Mouse (Mus musculus): Measurements from ENCODE around the gene Gja8.

The Gja8 gene

DNA sequence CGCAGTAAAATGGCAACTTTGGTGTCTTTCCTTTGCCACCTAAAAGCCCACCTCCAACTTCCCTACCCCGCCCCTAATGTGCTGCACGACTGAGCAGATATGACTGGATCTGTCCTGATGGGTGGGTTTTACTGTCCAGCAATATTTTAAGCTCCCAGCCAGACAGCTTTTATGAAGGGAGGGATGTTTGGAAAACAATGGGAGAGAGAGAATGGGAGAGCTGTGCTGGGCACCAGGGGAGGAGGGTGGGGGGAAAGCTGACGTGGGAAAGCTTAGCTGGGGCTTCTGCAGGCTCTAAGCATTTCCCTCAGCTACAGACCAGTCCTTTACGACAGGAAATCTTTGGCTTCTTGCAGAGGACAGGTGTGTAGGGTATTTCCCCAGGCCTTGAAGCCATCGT lies at the start of gene Gja8:
TSS of gene Gja8 (minus strand) at position 101 of the 400 bp plus-strand sequence.
- no peak for DNase-seq

DNA sequence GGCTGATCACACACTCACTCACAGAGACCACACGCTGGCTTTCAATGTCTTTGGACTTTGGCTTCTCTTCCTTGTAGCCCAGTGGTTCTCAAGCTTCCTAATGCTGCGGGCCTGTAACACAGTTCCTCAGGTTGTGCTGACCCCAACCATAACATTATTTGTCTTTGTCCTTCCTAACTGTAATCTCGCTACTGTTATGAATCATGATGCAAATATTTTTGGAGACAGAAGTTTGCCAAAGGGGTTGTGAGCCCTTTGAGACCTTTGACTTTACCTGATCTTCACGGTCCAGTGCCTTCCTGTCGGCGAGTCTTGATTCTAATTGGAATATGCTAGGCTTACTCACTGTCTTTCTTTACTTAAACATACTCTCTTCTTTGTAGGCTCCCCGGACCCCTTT lies 48.6 kb upstream of the Gja8 start:
- no peak for DNase-seq

DNA sequence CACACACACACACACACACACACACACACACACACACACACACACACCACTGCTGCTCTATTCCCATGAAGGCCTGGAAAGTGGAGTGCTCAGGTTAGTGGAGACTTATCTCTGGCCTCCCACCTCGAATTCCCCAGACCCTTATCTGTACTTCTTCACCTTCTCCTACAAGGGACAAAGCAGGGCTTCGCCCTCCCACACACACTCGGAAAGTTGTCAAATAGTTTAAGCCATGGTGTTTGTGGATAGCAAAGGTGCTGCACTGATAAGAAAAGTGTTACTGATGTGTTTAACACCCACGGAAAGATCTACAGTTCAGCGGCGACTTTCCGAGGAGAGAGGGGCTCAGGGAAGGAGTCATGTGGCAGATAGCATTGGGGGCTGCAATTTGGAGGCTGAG lies 45.2 kb upstream of the Gja8 start:
- no peak for DNase-seq

DNA sequence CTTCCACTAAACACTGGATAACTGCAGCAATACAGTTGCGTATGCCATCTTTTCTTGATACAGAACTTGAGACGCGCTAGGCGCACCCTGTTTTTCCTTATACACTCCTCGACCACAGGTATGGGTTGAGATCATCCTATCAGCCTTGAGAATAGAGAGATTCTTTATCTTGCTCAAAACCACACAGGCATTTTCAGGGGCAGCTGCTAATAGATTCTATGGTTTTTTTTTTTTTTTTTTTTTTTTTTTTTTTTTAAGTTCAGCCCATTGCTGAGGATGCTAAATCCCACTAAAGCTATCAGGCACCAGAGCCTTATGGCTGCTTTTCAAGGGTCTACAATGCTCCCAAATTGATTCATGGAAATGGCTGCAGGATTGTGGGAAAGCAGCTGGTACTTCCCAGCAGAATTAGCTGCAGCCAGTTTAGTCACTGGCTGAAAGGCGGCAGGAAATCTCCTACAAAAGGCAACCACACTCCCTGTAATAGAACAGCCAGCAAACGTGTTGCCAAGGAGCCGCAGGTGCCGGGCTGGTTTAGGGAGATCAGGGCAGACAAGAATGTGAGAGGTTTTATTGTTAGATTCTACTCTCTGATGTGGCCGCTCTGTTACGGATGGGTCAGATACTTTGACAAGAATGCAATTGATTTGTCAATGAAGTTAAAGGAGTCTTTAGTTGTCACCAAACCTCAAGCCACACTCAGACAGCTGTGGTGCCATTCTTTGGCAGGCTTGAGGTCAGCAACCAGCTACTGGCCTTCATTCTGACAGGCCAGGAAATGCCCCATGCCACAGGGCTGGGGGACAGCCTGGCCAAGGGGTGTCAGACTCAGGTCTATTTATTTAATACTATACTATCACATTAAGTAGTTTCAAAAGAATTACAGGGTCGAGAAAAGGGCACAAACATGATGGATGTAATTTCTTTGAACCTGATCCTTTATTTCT lies 37.5 kb upstream of the Gja8 start:
- peak; percentile 18 for DNase-seq

DNA sequence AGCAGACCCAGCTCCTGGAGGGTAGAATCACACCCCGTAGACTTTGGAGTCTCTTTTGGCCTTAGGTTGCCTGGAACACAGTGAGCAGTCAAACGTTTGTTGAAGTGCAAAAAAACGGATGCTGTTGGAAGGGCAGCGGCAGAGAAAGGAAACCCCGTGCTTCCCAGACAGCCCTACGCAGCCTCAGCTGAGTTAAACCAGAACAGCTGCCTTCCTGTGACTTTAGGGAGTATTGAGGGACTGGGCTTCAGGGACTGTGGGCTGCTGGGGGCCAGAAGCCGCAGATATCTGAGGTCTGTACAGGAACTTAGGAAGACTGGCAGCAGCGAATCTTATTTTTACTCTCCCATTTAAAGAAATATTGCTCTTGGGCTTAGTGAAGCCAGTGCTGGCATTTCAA lies 34.8 kb upstream of the Gja8 start:
- DNase-seq, result no peak

DNA sequence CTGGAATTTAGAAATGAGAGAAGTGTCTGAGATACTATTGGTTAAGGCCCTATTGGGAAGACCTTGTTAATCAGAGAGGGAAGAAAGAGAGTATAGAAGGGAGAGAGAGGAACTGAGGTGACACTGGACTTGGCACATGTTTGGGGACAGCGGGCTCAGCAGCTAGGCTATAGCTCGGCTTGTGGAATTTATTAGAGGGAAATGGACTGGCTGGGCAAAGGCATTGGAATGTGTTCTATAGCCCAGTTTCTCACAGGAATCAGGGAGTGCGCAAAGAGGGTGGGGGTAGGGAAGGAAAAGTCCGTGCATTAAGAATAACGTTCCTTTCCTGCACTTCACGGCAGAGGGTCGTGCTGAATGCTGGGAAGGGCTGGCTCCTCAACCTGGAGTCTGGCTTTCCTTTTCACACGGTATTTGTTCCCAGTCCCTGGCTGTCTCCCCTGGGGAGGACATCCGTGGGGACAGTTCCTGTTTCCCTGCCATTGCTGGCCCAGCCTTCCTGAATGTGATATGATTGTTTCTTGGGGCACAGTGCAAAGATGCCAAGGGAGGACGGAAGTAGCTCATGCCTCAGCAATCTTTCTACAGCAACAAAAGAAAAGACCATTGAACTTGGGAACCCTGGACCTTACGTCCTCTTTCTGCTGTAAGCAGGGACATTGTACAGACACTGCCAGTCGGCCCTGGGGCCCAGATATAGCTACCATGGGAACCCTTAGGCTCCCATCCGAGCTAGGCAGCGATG lies 27.8 kb upstream of the Gja8 start:
- no peak for DNase-seq

DNA sequence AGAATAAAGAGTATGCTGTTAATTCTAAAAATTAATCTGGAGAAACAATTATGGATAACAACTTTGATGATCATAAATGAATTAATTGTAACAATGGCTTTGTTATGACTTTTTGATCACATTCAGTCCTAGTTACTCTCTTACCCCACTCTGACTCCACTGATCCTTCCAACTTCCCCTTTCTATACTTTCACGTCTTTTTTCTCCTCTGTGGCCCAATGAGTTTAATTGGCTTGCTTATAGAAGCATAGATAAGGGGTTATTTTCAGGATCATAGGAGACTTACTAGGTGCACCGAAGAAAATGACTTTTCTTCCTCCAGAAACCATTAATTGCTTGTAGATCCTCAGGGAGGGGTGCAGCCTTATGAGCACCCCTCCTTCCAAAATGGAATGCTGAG lies 16.9 kb upstream of the Gja8 start:
- DNase-seq, result no peak

DNA sequence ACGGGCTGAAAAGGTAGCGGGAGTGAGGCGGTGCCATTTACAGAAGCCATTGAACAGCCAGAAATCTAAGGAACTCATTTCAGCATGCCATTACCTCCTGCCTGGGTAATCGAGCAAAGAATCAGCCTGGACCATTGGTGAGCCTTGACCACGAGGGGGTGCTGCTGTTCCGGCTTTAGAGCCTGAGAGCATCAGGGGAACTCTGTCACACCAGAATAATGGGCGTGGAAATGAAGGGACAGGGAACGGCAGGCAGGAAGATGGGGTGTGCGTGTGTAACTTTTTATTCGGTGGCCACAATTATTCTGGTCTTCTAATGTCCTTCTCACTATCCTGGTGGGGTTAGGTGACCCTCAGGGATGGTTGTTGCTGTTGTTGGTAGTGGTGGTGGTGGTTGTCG lies 12.9 kb upstream of the Gja8 start:
- DNase-seq, result peak; percentile 91

DNA sequence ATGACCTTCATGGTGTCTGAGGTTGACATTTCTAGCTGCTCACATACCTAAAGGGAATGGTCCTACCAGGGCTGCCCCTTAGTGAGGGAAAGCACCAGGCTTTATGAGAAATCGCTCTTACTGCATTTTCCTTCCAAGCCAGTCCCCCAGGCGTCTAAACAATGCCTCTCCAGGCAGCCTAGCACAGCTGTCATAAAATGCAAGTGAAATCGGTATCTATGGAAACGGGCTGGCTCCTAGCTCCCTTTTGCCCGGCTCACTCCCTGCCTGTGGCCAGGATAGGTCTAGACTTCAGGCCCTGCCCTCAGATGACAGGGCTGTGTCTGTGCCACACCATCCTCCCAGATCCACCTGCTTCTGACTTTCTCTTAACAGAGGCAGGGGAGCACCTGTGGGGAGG lies 11.8 kb upstream of the Gja8 start:
- no peak for DNase-seq

DNA sequence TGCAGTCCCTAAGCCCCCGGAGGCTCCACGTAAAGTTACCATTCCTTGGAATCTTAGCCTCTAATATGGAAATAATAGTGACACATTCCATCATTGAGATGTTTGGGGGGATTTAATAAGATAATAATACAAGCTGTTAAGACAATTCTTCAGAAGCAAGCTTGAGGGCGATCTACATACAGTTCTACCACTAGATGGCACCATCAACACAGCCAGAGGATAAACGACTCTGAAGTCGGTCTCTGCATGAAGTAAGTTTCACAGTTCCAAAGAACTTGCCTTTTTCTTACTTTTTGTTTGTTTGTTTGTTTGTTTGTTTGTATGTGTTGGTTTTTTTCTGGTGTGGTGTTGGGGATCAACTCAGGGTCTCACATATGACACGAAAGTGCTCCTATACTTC lies 10.4 kb upstream of the Gja8 start:
- DNase-seq, result peak; percentile 20

DNA sequence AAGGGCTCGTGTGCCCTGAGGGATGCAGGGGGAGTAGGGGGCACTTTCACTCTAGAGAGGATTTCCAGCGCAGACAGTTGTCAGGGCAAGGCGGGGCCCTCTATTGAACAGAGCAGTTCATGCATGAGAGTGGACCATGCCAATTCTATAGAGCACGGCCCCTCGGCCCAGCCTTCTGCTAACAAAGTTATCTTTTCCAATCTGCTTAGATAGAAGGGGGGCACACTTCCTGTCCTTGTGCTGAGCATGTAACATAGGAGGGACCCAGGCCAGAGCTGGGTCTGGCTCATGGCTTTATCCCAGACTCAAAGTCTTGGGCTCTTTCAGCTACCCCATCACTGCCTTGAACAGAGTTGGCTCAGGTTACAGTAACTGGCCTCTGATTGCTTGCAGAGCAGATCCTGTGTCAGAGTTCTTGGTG lies 5.5 kb upstream of the Gja8 start:
- DNase-seq, result no peak

DNA sequence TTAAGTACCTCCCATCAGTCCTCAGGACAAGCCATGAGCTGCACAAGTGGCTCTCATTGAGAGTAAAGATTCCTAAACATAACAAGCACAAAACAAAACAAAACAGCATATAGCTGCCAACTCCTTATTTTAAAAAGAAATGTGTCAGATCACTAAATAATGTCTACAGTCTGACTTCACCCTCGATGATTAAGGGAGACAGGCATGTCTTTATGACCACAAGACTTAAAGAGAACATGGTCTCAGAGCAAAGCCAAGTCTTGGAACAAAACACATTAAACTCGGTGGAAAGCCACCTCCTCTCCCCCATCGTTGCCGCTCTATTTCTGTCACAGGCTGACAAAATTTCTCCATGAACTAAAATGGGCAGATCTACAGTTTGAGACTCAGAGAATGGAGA lies 1.2 kb downstream of the Gja8 start:
- DNase-seq, result no peak

DNA sequence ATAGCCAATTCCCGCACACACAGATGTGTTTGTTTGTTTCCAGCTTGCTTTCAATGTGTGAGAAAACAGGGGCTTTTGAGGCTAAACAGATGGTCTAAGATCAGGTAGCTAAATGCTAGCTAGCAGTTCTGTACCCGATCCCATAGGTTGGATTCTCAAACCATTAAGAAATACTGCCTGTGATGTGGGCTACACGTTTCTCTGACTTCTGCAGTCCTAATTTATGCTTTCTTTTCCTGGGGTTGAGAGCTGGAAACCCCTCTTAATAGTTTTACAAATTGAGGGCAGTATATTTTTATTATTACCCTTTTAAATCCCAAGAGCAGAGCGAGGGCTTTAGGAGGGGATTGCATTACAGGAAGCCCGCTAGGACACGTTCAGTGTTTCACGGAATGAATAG lies 4.8 kb downstream of the Gja8 start:
- DNase-seq, result no peak

DNA sequence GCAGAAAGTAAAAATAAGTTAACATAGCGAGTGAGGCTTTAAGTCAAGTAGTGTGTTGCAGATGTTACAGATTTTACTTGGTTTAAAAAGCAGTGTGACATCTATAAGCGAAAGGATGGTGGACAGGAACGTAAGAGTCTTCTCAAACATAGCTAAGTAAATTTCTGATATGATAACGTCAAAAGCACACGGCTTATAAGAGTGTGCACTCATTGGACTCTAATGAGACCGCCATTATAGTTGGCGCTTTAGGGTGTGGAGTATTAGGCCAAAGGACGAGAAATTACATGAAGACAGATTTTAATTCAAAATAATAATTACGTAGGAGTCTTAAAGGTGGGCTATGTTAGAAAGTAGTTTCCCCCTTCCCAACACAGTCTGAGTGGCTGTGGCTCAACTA lies 20.2 kb downstream of the Gja8 start:
- DNase-seq, result no peak

DNA sequence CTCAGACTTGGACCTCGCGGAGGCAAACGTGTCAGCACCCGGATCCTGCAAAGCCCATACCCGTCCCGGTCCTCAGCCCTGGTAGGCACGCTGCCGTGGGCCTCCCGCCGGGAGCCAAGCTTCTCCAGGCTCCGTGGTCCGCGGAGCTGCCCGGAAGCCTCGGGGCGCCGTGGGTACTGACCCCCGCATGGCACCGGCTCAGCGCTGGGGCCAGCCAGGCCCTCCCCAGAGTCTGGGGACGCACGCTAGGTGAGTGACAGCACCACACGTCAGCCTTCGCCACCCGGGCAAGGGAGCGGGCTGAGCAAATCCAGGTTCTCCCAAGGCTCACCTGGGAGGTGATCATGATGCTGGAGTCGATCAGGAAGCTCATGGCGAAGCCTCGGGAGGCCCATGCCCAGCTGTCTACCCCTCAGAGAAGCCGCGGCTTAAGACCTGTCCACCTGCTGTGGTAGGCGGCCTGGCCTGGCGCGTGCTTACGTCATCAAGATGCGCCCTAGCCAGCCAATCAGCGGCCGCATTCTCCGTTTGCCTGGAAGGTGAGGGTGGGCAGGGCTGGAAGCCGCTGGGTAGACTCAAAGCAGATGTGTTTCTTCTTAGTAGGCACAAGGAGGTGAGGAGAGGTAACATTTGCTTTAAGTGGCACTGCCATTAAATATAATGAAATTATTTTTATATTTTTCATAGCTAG lies 20.8 kb downstream of the Gja8 start, which contains the start of gene Gpr89:
TSS of gene Gpr89 (minus strand) at position 496 of the 691 bp plus-strand sequence.
- DNase-seq, result peak; percentile 96

DNA sequence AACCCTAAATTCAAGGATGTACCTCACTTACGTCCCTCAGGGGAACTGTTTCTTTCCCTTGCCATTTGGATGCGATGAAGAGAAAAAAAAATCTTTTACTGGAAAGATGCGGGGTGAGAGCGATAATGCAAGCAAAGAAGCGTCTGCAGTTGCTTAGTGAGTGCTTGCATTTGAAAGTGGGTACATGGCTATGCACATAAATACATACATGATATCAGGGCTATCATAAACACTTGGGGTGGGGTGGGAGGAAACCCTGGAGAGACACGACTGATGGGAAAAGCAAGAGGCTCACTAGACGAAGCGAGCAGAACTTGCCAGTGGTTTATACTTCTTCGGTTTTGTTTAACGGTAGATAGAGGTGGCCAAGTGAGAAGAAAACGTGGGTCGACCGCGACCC lies 21.4 kb downstream of the Gja8 start, which contains the start of gene Gja5:
TSS of gene Gja5 (plus strand) at position 301 of the 400 bp plus-strand sequence.
- no peak for DNase-seq

DNA sequence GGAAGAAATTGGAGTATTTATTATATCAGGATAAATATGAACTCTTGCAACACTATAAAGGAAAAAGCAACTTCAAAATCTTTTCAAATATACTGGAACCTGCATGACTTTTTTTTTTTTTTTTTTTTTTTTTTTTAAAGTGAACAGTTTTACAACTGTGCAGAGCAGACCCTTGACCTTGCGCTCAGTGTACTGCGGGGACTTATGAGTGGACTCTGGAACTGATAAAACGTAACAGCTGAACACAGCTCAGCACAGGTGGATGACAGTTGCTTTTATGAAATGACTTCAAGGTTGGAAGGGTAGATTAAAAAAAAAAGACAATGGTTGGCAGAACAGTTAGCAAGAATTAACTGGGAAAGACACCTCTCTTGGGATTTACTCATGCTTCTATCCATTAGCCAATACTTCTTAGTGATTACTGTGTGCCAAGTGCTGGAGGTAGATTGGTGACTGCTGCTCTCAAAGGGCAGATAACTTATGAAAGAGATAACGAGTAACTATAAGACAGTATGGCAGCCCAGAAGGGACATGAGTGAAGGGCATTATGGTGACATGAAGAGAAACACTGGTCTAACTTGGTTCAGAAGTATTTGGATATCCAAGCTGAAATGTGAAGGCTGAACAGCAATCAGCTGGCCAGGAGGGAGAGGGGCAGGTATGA lies 23.4 kb downstream of the Gja8 start:
- DNase-seq, result no peak

DNA sequence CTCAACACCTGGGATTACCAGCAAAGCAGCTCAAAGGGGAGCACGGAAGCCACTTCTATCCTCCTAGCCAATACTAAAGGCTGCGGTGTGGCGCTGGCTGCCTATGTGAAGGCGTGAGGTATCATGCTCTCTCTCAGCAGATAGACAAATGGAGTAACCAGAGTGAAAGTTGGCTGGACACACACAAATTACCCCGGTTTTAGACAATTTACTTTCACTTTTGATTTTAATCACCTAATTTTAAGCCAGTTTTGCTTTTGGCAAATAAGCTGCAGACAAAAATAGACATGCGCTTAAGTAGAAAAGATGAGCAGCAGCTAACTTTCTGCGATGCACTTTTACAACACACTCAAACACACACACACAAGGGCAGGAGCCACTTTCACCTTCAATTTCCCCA lies 42.1 kb downstream of the Gja8 start:
- no peak for DNase-seq

DNA sequence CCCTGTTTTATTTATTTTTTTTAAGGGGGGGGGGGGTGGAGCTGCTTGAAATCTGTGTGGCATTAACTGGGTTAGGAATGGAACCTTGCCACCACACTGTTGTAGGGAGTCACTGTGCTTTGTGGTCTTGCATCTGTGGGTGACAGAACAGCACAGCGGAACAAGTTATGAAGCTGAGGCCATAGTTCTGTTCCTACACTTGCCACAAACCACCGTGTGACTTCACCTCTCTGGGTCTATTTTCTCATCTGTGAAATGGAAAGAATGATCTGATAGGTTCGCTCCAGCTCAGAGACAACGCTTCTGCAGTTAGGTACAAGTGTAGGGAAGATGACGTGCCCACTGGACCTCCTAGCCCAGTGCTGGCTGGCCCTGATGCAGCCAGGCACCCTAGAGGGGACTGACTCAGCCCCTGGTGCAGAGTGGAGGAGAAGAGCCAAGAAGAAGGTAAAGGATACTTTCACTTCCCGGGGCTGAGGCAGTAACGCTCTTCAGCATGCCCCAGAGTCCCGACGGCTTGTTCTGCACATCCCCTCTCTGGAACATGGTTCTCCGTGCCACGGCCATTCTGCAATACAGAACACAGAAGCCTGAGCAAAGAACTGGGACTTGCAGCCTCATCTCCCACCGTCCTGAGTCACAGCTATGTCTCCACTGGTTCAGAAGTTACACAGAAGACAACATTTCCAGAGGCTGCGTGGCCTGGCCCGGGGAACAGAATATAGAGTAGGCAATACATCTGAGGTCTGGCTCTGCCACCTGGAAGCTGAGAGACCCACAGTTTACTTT lies 43.6 kb downstream of the Gja8 start:
- no peak for DNase-seq

DNA sequence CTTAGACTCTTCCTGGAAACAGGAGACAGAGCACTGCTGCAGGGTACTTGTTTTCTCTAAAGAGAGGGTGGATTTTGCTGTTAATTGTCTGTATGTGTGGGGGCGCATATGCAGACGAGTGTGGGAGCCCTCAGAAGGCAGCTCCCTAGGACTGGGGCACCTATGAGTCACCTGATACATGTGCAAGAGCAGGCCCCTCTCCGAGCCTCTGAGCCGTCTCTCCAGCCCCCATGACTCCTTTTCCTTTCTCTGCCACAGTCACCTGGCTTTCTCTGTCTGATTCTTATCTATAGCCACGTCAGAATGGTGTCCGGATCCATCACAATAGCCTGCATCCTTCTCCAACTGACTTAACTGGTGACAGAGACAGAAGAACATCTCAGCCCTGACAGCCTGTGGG lies 44.3 kb downstream of the Gja8 start:
- no peak for DNase-seq

DNA sequence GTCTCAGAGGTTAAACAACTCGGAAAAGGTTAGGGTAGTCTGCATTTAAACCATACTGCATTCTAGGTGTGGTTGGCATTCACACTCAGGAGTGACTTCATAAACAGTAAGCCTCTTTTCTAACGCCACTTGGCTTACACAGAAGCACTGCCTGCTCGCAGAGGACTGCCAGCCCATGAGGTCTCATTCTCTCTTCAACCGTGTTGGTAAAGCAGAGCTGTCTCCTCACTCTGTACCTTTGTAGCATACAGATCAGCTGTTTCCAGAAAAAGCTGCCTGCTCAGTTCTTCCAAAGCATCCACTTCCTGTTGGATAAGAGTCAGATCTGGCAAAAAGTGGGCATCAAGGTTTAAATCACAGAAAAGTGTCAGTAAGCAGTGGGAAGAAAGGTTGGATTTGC lies 45.4 kb downstream of the Gja8 start:
- no peak for DNase-seq

DNA sequence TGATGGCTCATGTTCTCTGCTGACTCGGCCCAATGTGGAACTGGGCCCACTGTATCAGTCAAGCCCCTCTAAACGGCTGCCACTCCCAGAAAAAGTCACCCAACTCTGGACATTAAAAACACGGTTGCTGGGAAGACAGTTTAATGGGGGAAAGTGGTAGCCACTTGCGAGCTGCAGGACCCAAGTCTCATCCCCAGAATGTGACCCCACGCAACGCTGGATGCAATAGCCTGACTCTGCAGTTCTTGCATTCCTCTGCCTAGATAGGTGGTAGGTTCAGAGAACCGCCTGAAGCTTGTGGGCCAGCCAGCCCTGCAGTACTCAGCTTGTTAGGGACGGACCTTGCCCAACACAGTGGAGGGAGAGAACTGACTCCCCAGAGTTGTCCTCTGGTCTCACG lies 46.3 kb downstream of the Gja8 start:
- no peak for DNase-seq
